Mouse (Mus musculus): ENCODE results near the gene Gm15557. TPM values are rescaled to one million over a fixed set of nuclear protein-coding genes. Genes with fewer than 3 reads are reported as not detected.

Gene Gm15557
- polyA plus RNA-seq, 1 experiment from 2014 or later: 0.18 TPM

GRCm38 (mm10) chr2:155929531-155930442 is 10.7 kb upstream of the Gm15557 start, which contains the start of gene Uqcc1:
Gene Uqcc1 (minus strand): TSS chr2:155930310.
- Histone ChIP-seq H3K9ac (ENCODE audit: low read depth, low read length) (peak within 1 kb of the TSS; percentile 70), H3K4me2 (ENCODE audit: low read depth, low read length) (peak within 1 kb of the TSS; percentile 64), H3K36me3 (ENCODE audit: control insufficient read depth, insufficient read depth, low read length) (no peaks in the 10 kb centered on the region), H3K4me1 (ENCODE audit: control insufficient read depth, insufficient read depth, low read length) (peaks cover 13% of the 10 kb centered on the region), H3K4me3 (ENCODE audit: low read length) (peak within 1 kb of the TSS; percentile 61), H3K27me3 (replicated peaks; ENCODE audit: control insufficient read depth, insufficient read depth, low read length) (no peaks in the 10 kb centered on the region), H3K27ac (ENCODE audit: low read length) (peak within 1 kb of the TSS; percentile 92), H3K9me3 (ENCODE audit: control insufficient read depth, low read length) (no peaks in the 10 kb centered on the region)
- peak; percentile 99 for ATAC-seq
- WGBS: under 1% methylated on average over 38 of the region's 38 CpGs

- H3K27ac ChIP-seq (ENCODE audit: low read length): no peak overlapping the region
- H3K36me3 ChIP-seq (ENCODE audit: control insufficient read depth, insufficient read depth, low read length): no peaks in the 10 kb centered on the region
- H3K9me3 ChIP-seq (ENCODE audit: control insufficient read depth, low read length): no peaks in the 10 kb centered on the region
- no peak overlapping the region for H3K4me3 ChIP-seq (ENCODE audit: low read length)
- WGBS: 72% methylated on average over 7 of the region's 7 CpGs
- H3K4me2 ChIP-seq (ENCODE audit: low read depth, low read length): no peak overlapping the region
- no peaks in the 10 kb centered on the region for H3K27me3 ChIP-seq (replicated peaks; ENCODE audit: control insufficient read depth, insufficient read depth, low read length)
- H3K4me1 ChIP-seq (ENCODE audit: control insufficient read depth, insufficient read depth, low read length): peaks cover 9% of the 10 kb centered on the region
- H3K9ac ChIP-seq (ENCODE audit: low read depth, low read length): no peak overlapping the region
- ATAC-seq: no peak
These were observed 515 bp upstream of the Gm15557 start for GRCm38 (mm10) chr2:155939897-155940529.

- WGBS: 84% methylated on average over 40 of the region's 40 CpGs
- no peak overlapping the region for H3K27ac ChIP-seq (ENCODE audit: low read length)
- no peak overlapping the region for H3K4me2 ChIP-seq (ENCODE audit: low read depth, low read length)
- peaks cover 9% of the 10 kb centered on the region for H3K4me1 ChIP-seq (ENCODE audit: control insufficient read depth, insufficient read depth, low read length)
- no peaks in the 10 kb centered on the region for H3K9me3 ChIP-seq (ENCODE audit: control insufficient read depth, low read length)
- H3K4me3 ChIP-seq (ENCODE audit: low read length): no peak overlapping the region
- H3K36me3 ChIP-seq (ENCODE audit: control insufficient read depth, insufficient read depth, low read length): no peaks in the 10 kb centered on the region
- no peak for ATAC-seq
- H3K27me3 ChIP-seq (replicated peaks; ENCODE audit: control insufficient read depth, insufficient read depth, low read length): no peaks in the 10 kb centered on the region
- no peak overlapping the region for H3K9ac ChIP-seq (ENCODE audit: low read depth, low read length)
These were observed 1.3 kb downstream of the Gm15557 start for GRCm38 (mm10) chr2:155941697-155942442.

- H3K4me2 ChIP-seq (ENCODE audit: low read depth, low read length): peak overlapping the region; percentile 20; the same call in 1 of the 2 replicates
- no peak for ATAC-seq
- WGBS: 3% methylated on average over 8 of the region's 8 CpGs
- peak overlapping the region; percentile 15; the same call in 1 of the 2 replicates for H3K9ac ChIP-seq (ENCODE audit: low read depth, low read length)
- no peaks in the 10 kb centered on the region for H3K9me3 ChIP-seq (ENCODE audit: control insufficient read depth, low read length)
- H3K36me3 ChIP-seq (ENCODE audit: control insufficient read depth, insufficient read depth, low read length): no peaks in the 10 kb centered on the region
- H3K4me1 ChIP-seq (ENCODE audit: control insufficient read depth, insufficient read depth, low read length): peaks cover 9% of the 10 kb centered on the region
- H3K27me3 ChIP-seq (replicated peaks; ENCODE audit: control insufficient read depth, insufficient read depth, low read length): no peaks in the 10 kb centered on the region
- H3K27ac ChIP-seq (ENCODE audit: low read length): no peak overlapping the region
- H3K4me3 ChIP-seq (ENCODE audit: low read length): no peak overlapping the region
These were observed 2.9 kb downstream of the Gm15557 start for GRCm38 (mm10) chr2:155943463-155943862.

DNA sequence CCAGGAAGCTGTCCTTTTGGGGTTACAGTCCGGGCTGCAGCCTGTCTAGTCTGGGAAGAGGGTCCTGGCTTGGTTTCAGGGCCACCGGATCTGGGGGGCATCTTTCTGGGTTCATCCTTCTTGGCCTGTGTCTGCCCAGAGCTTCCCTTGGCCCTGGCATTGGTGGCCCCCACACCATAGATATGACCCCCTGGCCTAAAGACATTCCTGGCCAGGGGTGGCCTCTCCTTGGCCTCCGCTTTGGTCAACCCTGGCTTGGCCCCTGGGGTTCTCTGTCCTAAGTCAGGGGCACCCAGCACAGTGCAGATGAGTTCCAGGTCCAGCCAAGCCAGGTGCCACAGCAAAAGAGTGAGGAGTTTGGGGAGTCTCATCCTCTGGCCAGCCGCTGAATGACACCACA is 4.2 kb downstream of the Gm15557 start:
- peaks cover 9% of the 10 kb centered on the region for H3K4me1 ChIP-seq (ENCODE audit: control insufficient read depth, insufficient read depth, low read length)
- no peak overlapping the region for H3K4me2 ChIP-seq (ENCODE audit: low read depth, low read length)
- H3K27ac ChIP-seq (ENCODE audit: low read length): no peak overlapping the region
- H3K27me3 ChIP-seq (replicated peaks; ENCODE audit: control insufficient read depth, insufficient read depth, low read length): no peaks in the 10 kb centered on the region
- no peaks in the 10 kb centered on the region for H3K9me3 ChIP-seq (ENCODE audit: control insufficient read depth, low read length)
- 0 out of 2 replicates have a peak overlapping the region, but pooled peaks have one; percentile 36 for H3K9ac ChIP-seq (ENCODE audit: low read depth, low read length)
- 78% methylated on average over 4 of the region's 4 CpGs for WGBS
- H3K36me3 ChIP-seq (ENCODE audit: control insufficient read depth, insufficient read depth, low read length): no peaks in the 10 kb centered on the region
- no peak overlapping the region for H3K4me3 ChIP-seq (ENCODE audit: low read length)
- ATAC-seq: no peak

DNA sequence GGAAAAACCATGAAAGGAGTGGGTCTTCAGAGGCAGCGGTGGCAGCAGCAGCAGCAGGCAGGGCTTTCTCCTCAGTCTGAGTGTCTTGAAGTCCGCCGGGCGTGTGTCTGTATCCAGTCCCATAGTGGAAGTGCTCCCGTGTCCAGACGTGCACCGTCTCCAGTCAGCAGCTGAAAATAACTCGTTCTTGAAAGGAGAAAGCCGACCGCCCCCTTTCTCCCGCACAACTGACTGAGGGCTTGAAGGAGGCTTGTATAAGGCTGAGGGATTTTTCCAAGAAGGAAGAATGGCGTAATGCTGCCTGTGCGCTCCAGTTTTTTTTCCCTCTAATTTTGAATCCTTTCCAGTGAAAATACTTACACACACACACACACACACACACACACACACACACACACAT is 4.6 kb downstream of the Gm15557 start, which contains the start of gene Gdf5:
Gene Gdf5, minus strand, starts transcription at position 244 of the 400 bp plus-strand sequence.
- H3K27me3 ChIP-seq (replicated peaks; ENCODE audit: control insufficient read depth, insufficient read depth, low read length): no peaks in the 10 kb centered on the region
- H3K4me3 ChIP-seq (ENCODE audit: low read length): no peak within 1 kb of the TSS
- WGBS: 49% methylated on average over 13 of the region's 13 CpGs
- peaks cover 9% of the 10 kb centered on the region for H3K4me1 ChIP-seq (ENCODE audit: control insufficient read depth, insufficient read depth, low read length)
- H3K4me2 ChIP-seq (ENCODE audit: low read depth, low read length): no peak within 1 kb of the TSS
- ATAC-seq: no peak
- H3K9ac ChIP-seq (ENCODE audit: low read depth, low read length): 0 out of 2 replicates have a peak within 1 kb of the TSS, but pooled peaks have one; percentile 36
- no peaks in the 10 kb centered on the region for H3K36me3 ChIP-seq (ENCODE audit: control insufficient read depth, insufficient read depth, low read length)
- no peaks in the 10 kb centered on the region for H3K9me3 ChIP-seq (ENCODE audit: control insufficient read depth, low read length)
- no peak within 1 kb of the TSS for H3K27ac ChIP-seq (ENCODE audit: low read length)

DNA sequence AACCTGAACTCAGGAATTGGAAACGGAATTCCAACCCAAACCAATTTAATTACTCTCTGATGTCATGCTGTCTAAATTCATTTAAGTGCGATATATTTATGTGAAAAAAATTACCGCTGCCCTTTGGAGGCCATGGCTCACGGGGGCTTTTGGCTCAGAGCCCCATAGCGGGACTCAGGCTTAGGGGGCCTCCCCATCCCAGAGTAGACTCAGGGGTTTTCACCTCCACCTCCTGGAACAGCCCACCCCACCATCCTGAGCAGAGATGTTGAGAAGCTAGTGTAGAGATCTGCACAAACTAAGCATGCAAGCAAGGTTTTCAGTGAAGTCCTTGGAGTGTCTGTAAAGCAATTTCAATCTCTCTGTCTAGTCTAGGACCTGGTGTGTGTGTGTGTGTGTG is 5.1 kb downstream of the Gm15557 start:
- H3K9ac ChIP-seq (ENCODE audit: low read depth, low read length): no peak overlapping the region
- WGBS: 61% methylated on average over 5 of the region's 5 CpGs
- no peaks in the 10 kb centered on the region for H3K36me3 ChIP-seq (ENCODE audit: control insufficient read depth, insufficient read depth, low read length)
- peaks cover 9% of the 10 kb centered on the region for H3K4me1 ChIP-seq (ENCODE audit: control insufficient read depth, insufficient read depth, low read length)
- H3K27me3 ChIP-seq (replicated peaks; ENCODE audit: control insufficient read depth, insufficient read depth, low read length): no peaks in the 10 kb centered on the region
- no peak overlapping the region for H3K4me2 ChIP-seq (ENCODE audit: low read depth, low read length)
- ATAC-seq: no peak
- H3K9me3 ChIP-seq (ENCODE audit: control insufficient read depth, low read length): no peaks in the 10 kb centered on the region
- H3K4me3 ChIP-seq (ENCODE audit: low read length): no peak overlapping the region
- no peak overlapping the region for H3K27ac ChIP-seq (ENCODE audit: low read length)

GRCm38 (mm10) chr2:155946069-155946468 is 5.5 kb downstream of the Gm15557 start:
- Histone ChIP-seq H3K4me3 (ENCODE audit: low read length) (no peak overlapping the region), H3K27me3 (replicated peaks; ENCODE audit: control insufficient read depth, insufficient read depth, low read length) (no peaks in the 10 kb centered on the region), H3K36me3 (ENCODE audit: control insufficient read depth, insufficient read depth, low read length) (no peaks in the 10 kb centered on the region), H3K9ac (ENCODE audit: low read depth, low read length) (no peak overlapping the region), H3K4me1 (ENCODE audit: control insufficient read depth, insufficient read depth, low read length) (peaks cover 9% of the 10 kb centered on the region), H3K27ac (ENCODE audit: low read length) (no peak overlapping the region), H3K9me3 (ENCODE audit: control insufficient read depth, low read length) (no peaks in the 10 kb centered on the region), H3K4me2 (ENCODE audit: low read depth, low read length) (no peak overlapping the region)
- no peak for ATAC-seq
- 8% methylated on average over 7 of the region's 7 CpGs for WGBS

GRCm38 (mm10) chr2:155946499-155946898 is 6.0 kb downstream of the Gm15557 start:
- WGBS: 29% methylated on average over 4 of the region's 4 CpGs
- ATAC-seq: no peak
- Histone ChIP-seq H3K4me2 (ENCODE audit: low read depth, low read length) (no peak overlapping the region), H3K27ac (ENCODE audit: low read length) (no peak overlapping the region), H3K4me3 (ENCODE audit: low read length) (no peak overlapping the region), H3K9ac (ENCODE audit: low read depth, low read length) (no peak overlapping the region), H3K9me3 (ENCODE audit: control insufficient read depth, low read length) (no peaks in the 10 kb centered on the region), H3K4me1 (ENCODE audit: control insufficient read depth, insufficient read depth, low read length) (peaks cover 9% of the 10 kb centered on the region), H3K36me3 (ENCODE audit: control insufficient read depth, insufficient read depth, low read length) (no peaks in the 10 kb centered on the region), H3K27me3 (replicated peaks; ENCODE audit: control insufficient read depth, insufficient read depth, low read length) (no peaks in the 10 kb centered on the region)
